16 mouse cellular contexts compared by ENCODE assay signal in the genomic region with DNA sequence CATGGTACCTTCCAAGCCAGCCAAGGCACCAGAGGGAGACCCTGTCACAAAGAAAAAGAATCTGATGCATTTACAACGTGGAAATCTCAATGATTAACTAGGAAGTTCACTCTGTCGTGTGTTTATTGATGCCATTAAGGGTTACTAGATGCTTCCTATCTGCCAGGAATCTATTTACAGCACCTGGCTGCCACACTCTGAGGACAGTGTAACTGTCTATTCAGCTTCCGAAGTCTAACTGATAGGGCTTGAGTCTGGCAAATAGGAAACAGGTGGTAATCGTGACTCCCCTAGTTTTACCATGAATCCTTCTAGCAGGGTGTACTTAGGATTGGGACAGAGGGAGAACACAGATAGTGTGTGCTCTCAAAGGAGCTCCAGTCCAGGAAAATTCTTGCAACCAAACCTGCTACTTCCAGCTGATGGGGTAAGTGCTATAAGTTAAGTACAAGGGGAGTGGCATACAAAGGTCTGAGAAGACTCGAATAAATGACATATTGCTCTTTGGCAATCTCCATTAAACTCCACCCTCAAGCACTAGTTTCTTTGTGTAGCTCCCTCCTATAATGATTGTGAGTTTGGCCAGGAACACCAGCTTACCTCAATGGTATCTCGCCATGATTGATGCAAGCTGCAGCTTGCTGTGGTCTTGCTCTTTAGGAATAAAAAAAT. TPM values are rescaled to one million over a fixed set of nuclear protein-coding genes. Genes with fewer than 3 reads are reported as not detected.
A peak's percentile ranks its signal among the peaks of the same experiment; 100 is the strongest.
DNase-seq lines count a peak whose midpoint lies in the region; ATAC-seq and TF ChIP-seq lines count a peak whose summit lies in the region.
"Had no signal": no experiment of that assay in that cellular context is flagged by ENCODE, and none has a peak within 500 bp of the region (broad histone marks: within the 10 kb centered on the region; RNA-seq: fewer than 3 reads in every experiment).

No protein-coding gene starts in this region.

- no peak for TF ChIP-seq EP300 in heart, adult 2 months (IDR thresholded peaks at IDR 0.05; ENCODE audit: insufficient read depth, low read depth, low read length)

- TF ChIP-seq CTCF in heart, adult 2 months (IDR thresholded peaks at IDR 0.05): no peak

- 45% methylated on average over 6 of the region's 6 CpGs for WGBS in heart, adult 2 months
- WGBS in limb, embryonic 15.5 days: 40% methylated on average over 6 of the region's 6 CpGs
- 66% methylated on average over 6 of the region's 6 CpGs for WGBS in limb, embryonic 10.5 days
- 51% methylated on average over 6 of the region's 6 CpGs for WGBS in intestine, embryonic 14.5 days
- WGBS in stomach, embryonic 14.5 days: 57% methylated on average over 6 of the region's 6 CpGs

- no peaks in the 10 kb centered on the region for H3K36me3 ChIP-seq in heart, adult 2 months (ENCODE audit: control insufficient read depth, insufficient read depth, low read length)
- H3K36me3 ChIP-seq in limb, embryonic 15.5 days: no peaks in the 10 kb centered on the region
- no peaks in the 10 kb centered on the region for H3K36me3 ChIP-seq in limb, embryonic 10.5 days
- no peaks in the 10 kb centered on the region for H3K36me3 ChIP-seq in intestine, embryonic 14.5 days (ENCODE audit: control insufficient read depth, insufficient read depth, low read length)
- H3K36me3 ChIP-seq in stomach, embryonic 14.5 days (ENCODE audit: control insufficient read depth, insufficient read depth, low read length): no peaks in the 10 kb centered on the region
- H3K36me3 ChIP-seq: hindbrain, embryonic 10.5 days; midbrain, embryonic 12.5 days had no signal

- peak; percentile 30; the same call in 1 of the 2 replicates for ATAC-seq in limb, embryonic 15.5 days (ENCODE audit: insufficient number of reproducible peaks, low FRiP score, low TSS enrichment, low read depth)
- ATAC-seq in intestine, embryonic 14.5 days (replicated peaks; ENCODE audit: low FRiP score, low TSS enrichment, low read depth): peak; percentile 58
- peak; percentile 16; the same call in 1 of the 2 replicates for ATAC-seq in stomach, embryonic 14.5 days (ENCODE audit: insufficient number of reproducible peaks, insufficient read depth, low FRiP score, low read depth)
- ATAC-seq: forebrain, embryonic 14.5 days; inflammation-experienced regulatory T-cells, adult 6 months had no signal

- intact Hi-C loops in heart, adult 2 months (cut with DNase I): no loop called here
- intact Hi-C loops in left cerebral cortex, postnatal 4 days (cut with DNase I): no loop called here

- no peak overlapping the region for H3K4me3 ChIP-seq in heart, adult 2 months
- no peak overlapping the region for H3K4me3 ChIP-seq in limb, embryonic 15.5 days
- no peak overlapping the region for H3K4me3 ChIP-seq in limb, embryonic 10.5 days
- H3K4me3 ChIP-seq in intestine, embryonic 14.5 days (ENCODE audit: low read depth, low read length): no peak overlapping the region
- no peak overlapping the region for H3K4me3 ChIP-seq in stomach, embryonic 14.5 days (ENCODE audit: low read depth, low read length)
- H3K4me3 ChIP-seq: hindbrain, embryonic 10.5 days; midbrain, embryonic 12.5 days had no signal

- no peak overlapping the region for H3K4me2 ChIP-seq in limb, embryonic 15.5 days
- H3K4me2 ChIP-seq in intestine, embryonic 14.5 days (ENCODE audit: low read length): 0 out of 2 replicates have a peak overlapping the region, but pooled peaks have one; percentile 6
- H3K4me2 ChIP-seq in stomach, embryonic 14.5 days (replicated peaks; ENCODE audit: low read depth, low read length): no peak overlapping the region
- H3K4me2 ChIP-seq: midbrain, embryonic 12.5 days had no signal

- no peaks in the 10 kb centered on the region for H3K9me3 ChIP-seq in limb, embryonic 15.5 days
- no peaks in the 10 kb centered on the region for H3K9me3 ChIP-seq in limb, embryonic 10.5 days (replicated peaks)
- H3K9me3 ChIP-seq in intestine, embryonic 14.5 days (ENCODE audit: control insufficient read depth, low read length): no peaks in the 10 kb centered on the region
- no peaks in the 10 kb centered on the region for H3K9me3 ChIP-seq in stomach, embryonic 14.5 days (ENCODE audit: control insufficient read depth, low read depth, low read length)
- H3K9me3 ChIP-seq: hindbrain, embryonic 10.5 days; midbrain, embryonic 12.5 days had no signal

- no peak for DNase-seq in heart, adult 2 months
- no peak for DNase-seq in heart, adult 9 months (ENCODE audit: low spot score in 2 of 2)
- DNase-seq in limb, embryonic 10.5 days (ENCODE audit: low spot score): no peak
- DNase-seq in intestine, embryonic 14.5 days (ENCODE audit: low spot score): no peak
- DNase-seq in left cerebral cortex, postnatal 4 days: no peak
- DNase-seq in urinary bladder, adult 18-20 months (ENCODE audit: low spot score in 2 of 2): no peak
- DNase-seq: cerebellum, adult 18-20 months; kidney, postnatal 36 days; thymus, adult 18-20 months had no signal

- H3K27ac ChIP-seq in heart, adult 2 months: peak overlapping the region; percentile 68
- H3K27ac ChIP-seq in limb, embryonic 15.5 days: no peak overlapping the region
- no peak overlapping the region for H3K27ac ChIP-seq in limb, embryonic 10.5 days
- no peak overlapping the region for H3K27ac ChIP-seq in intestine, embryonic 14.5 days (ENCODE audit: low read depth)
- H3K27ac ChIP-seq in stomach, embryonic 14.5 days (ENCODE audit: low read length): no peak overlapping the region
- H3K27ac ChIP-seq: hindbrain, embryonic 10.5 days; liver, embryonic 14.5 days; midbrain, embryonic 12.5 days had no signal

- H3K9ac ChIP-seq in heart, adult 2 months (ENCODE audit: low read depth, low read length): no peak overlapping the region
- H3K9ac ChIP-seq in limb, embryonic 15.5 days: no peak overlapping the region
- H3K9ac ChIP-seq in intestine, embryonic 14.5 days (ENCODE audit: low read length): no peak overlapping the region
- H3K9ac ChIP-seq in stomach, embryonic 14.5 days (replicated peaks; ENCODE audit: low read depth, low read length): no peak overlapping the region
- H3K9ac ChIP-seq: liver, embryonic 14.5 days; midbrain, embryonic 12.5 days had no signal

- TF ChIP-seq POLR2A in heart, adult 2 months (IDR thresholded peaks at IDR 0.05; ENCODE audit: insufficient read depth, low read depth, low read length): no peak

- H3K4me1 ChIP-seq in heart, adult 2 months (ENCODE audit: control insufficient read depth, insufficient read depth, low read length): peaks cover 3% of the 10 kb centered on the region
- peaks cover 5% of the 10 kb centered on the region; the same call in 1 of the 2 replicates for H3K4me1 ChIP-seq in limb, embryonic 15.5 days
- H3K4me1 ChIP-seq in limb, embryonic 10.5 days: no peaks in the 10 kb centered on the region
- 0 out of 2 replicates have a peak, but pooled peaks cover 3% of the 10 kb centered on the region for H3K4me1 ChIP-seq in intestine, embryonic 14.5 days (replicated peaks; ENCODE audit: control insufficient read depth, insufficient read depth, low read length)
- 0 out of 2 replicates have a peak, but pooled peaks cover 4% of the 10 kb centered on the region for H3K4me1 ChIP-seq in stomach, embryonic 14.5 days (ENCODE audit: control insufficient read depth, insufficient read depth, low read length)
- H3K4me1 ChIP-seq: hindbrain, embryonic 10.5 days; midbrain, embryonic 12.5 days had no signal

- H3K79me2 ChIP-seq in heart, adult 2 months (replicated peaks; ENCODE audit: control insufficient read depth, insufficient read depth, low read length): no peaks in the 10 kb centered on the region

- no peaks in the 10 kb centered on the region for H3K27me3 ChIP-seq in heart, adult 2 months (ENCODE audit: control insufficient read depth, insufficient read depth, low read length)
- H3K27me3 ChIP-seq in limb, embryonic 15.5 days: no peaks in the 10 kb centered on the region
- H3K27me3 ChIP-seq in limb, embryonic 10.5 days (ENCODE audit: low read depth, poor library complexity, severe bottlenecking): no peaks in the 10 kb centered on the region
- H3K27me3 ChIP-seq in intestine, embryonic 14.5 days (replicated peaks; ENCODE audit: control insufficient read depth, insufficient read depth, low read length): no peaks in the 10 kb centered on the region
- no peaks in the 10 kb centered on the region for H3K27me3 ChIP-seq in stomach, embryonic 14.5 days (ENCODE audit: control insufficient read depth, insufficient read depth, low read length)
- H3K27me3 ChIP-seq: midbrain, embryonic 12.5 days had no signal

RNA-seq across cellular contexts. Expression of a gene that starts 10.6 kb away (rescaled TPM):
- total RNA-seq in heart, adult 2 months (2021): 100 to 1,000 TPM; 163 to 193 TPM
- polyA plus RNA-seq in heart, adult 2 months (2012; rRNA removed): 184 and 194 TPM in 2 replicates
- polyA plus RNA-seq in limb, embryonic 15.5 days (2015; fragmentation: Nextera tagmentation; extraction: Ambion mirVana): 54.1 and 60.5 TPM in 2 replicates
- 14.7 and 16.7 TPM in 2 replicates for polyA plus RNA-seq in limb, embryonic 10.5 days (2016; fragmentation: Nextera tagmentation; extraction: Ambion mirVana)
- 46.5 and 50.5 TPM in 2 replicates for polyA plus RNA-seq in intestine, embryonic 14.5 days (2014; fragmentation: Nextera tagmentation; extraction: Ambion mirVana)
- 52.8 and 58.5 TPM in 2 replicates for polyA plus RNA-seq in stomach, embryonic 14.5 days (2014; fragmentation: Nextera tagmentation; extraction: Ambion mirVana)
- total RNA-seq in left cerebral cortex, postnatal 4 days (2021): 100 to 1,000 TPM; 220 to 231 TPM
